ENCODE assay signal across 9 mouse cellular contexts in the genomic region with DNA sequence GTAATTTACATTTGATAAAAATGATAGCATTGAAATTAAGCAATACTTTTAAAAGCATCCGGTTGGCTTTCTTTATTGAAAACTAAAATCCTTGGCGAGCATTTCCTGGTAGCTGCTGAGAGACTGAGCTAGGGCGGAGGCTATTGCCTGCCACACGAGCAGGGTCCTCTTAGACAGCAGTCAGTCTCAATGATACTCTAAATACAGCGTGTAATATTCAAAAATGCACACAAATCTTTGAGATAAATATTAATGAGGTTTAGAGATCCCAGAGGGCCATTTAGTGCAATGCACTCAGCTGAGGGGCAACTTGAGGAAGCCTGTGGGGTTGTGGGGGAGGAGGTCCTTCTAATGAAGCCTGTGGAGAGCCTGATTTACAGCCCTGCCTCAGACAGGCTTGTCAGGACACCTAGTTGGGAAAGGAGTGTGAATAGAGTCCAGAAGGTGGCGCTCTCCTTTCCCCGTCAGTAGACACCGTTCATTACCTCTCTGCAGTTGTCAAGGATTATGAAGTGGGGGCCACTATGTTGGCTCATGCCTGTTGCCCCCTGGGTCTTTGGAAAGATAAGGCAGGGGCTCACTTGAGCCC. TPM values are rescaled to one million over a fixed set of nuclear protein-coding genes. Genes with fewer than 3 reads are reported as not detected.
A peak's percentile ranks its signal among the peaks of the same experiment; 100 is the strongest.
DNase-seq lines count a peak whose midpoint lies in the region; TF ChIP-seq lines count a peak whose summit lies in the region.
"Had no signal": no experiment of that assay in that cellular context is flagged by ENCODE, and none has a peak within 500 bp of the region (broad histone marks: within the 10 kb centered on the region; RNA-seq: fewer than 3 reads in every experiment).

No protein-coding gene starts in this region.

- H3K27me3 ChIP-seq in heart, adult 2 months (ENCODE audit: control insufficient read depth, insufficient read depth, low read length): no peaks in the 10 kb centered on the region

- no peak overlapping the region for H3K4me3 ChIP-seq in heart, adult 2 months
- no peak overlapping the region for H3K4me3 ChIP-seq in bone marrow macrophage, adult 2 months (ENCODE audit: insufficient read depth, low read length)
- H3K4me3 ChIP-seq: limb, embryonic 13.5 days had no signal

- H3K4me1 ChIP-seq in heart, adult 2 months (ENCODE audit: control insufficient read depth, insufficient read depth, low read length): no peaks in the 10 kb centered on the region
- no peaks in the 10 kb centered on the region for H3K4me1 ChIP-seq in bone marrow macrophage, adult 2 months (ENCODE audit: control insufficient read depth, insufficient read depth, low read length)

- peak; percentile 62 for TF ChIP-seq CTCF in heart, adult 2 months (IDR thresholded peaks at IDR 0.05)
- TF ChIP-seq CTCF in bone marrow macrophage, adult 2 months (IDR thresholded peaks at IDR 0.05; ENCODE audit: low read depth, low read length): peak; percentile 41; the same call in 1 of the 2 replicates

- H3K36me3 ChIP-seq in heart, adult 2 months (ENCODE audit: control insufficient read depth, insufficient read depth, low read length): no peaks in the 10 kb centered on the region
- H3K36me3 ChIP-seq: limb, embryonic 13.5 days had no signal

- no peak for TF ChIP-seq EP300 in heart, adult 2 months (IDR thresholded peaks at IDR 0.05; ENCODE audit: insufficient read depth, low read depth, low read length)

- DNase-seq in heart, adult 2 months: no peak
- DNase-seq in heart, adult 8-10 months (ENCODE audit: low spot score): no peak
- peak; percentile 53 for DNase-seq in 3T3-L1 (ENCODE audit: low read depth, low spot score)
- DNase-seq in kidney, postnatal 36 days: peak; percentile 30 to 53
- DNase-seq in right cerebral cortex, postnatal 10 days (ENCODE audit: low spot score in 2 of 2): no peak
- no peak for DNase-seq in B cell, adult 2 months
- no peak for DNase-seq in layer of hippocampus, adult 8-10 months (ENCODE audit: low spot score in 2 of 2)

- no peak overlapping the region for H3K9ac ChIP-seq in heart, adult 2 months (ENCODE audit: low read depth, low read length)
- H3K9ac ChIP-seq: limb, embryonic 13.5 days had no signal

- intact Hi-C loops in heart, adult 2 months (cut with DNase I): no loop called here

- no peak for TF ChIP-seq POLR2A in heart, adult 2 months (IDR thresholded peaks at IDR 0.05; ENCODE audit: insufficient read depth, low read depth, low read length)
- no peak for TF ChIP-seq POLR2A in bone marrow macrophage, adult 2 months (IDR thresholded peaks at IDR 0.05; ENCODE audit: borderline replicate concordance, low read depth, low read length)

- H3K79me2 ChIP-seq in heart, adult 2 months (replicated peaks; ENCODE audit: control insufficient read depth, insufficient read depth, low read length): no peaks in the 10 kb centered on the region

- WGBS in heart, adult 2 months: 36% methylated on average over 8 of the region's 8 CpGs

- no peak overlapping the region for H3K27ac ChIP-seq in heart, adult 2 months
- H3K27ac ChIP-seq in bone marrow macrophage, adult 2 months (ENCODE audit: insufficient read depth, low read depth, low read length): no peak overlapping the region
- H3K27ac ChIP-seq: limb, embryonic 13.5 days had no signal

RNA-seq across cellular contexts. Expression of gene Nme9, which starts 6.6 kb away (rescaled TPM):
- not detected for total RNA-seq in heart, adult 2 months (2021)
- polyA plus RNA-seq in heart, adult 2 months (2012; rRNA removed): 1.7 TPM in 1 of 2 replicates, not detected in the other
- total RNA-seq in heart, adult 8-10 months (2022): not detected
- not detected in 2 replicates for polyA plus RNA-seq in bone marrow macrophage, adult 2 months (2012; ENCODE audit: insufficient read depth, insufficient read length, missing spikeins)
- total RNA-seq in layer of hippocampus, adult 8-10 months (2022): under 1 TPM; 0.39 to 0.85 (median 0.62) TPM
- polyA plus RNA-seq: limb, embryonic 13.5 days had no signal

RNA-seq across cellular contexts. Expression of gene Mras, which starts 7.5 kb away (rescaled TPM):
- total RNA-seq in heart, adult 2 months (2021): 1 to 10 TPM; 5.1 to 6.6 TPM
- 4.7 and 6.4 TPM in 2 replicates for polyA plus RNA-seq in heart, adult 2 months (2012; rRNA removed)
- 1 to 10 TPM; 3.7 to 8.8 (median 6.1) TPM for total RNA-seq in heart, adult 8-10 months (2022)
- polyA plus RNA-seq in bone marrow macrophage, adult 2 months (2012; ENCODE audit: insufficient read depth, insufficient read length, missing spikeins): 3.9 and 4.9 TPM in 2 replicates
- 100 to 1,000 TPM; 133 to 164 (median 142) TPM for total RNA-seq in layer of hippocampus, adult 8-10 months (2022)

Comparison
In these comparisons a context has a peak if more than half of its experiments do, and no peak if none do; other contexts are left out.
1. DNase-seq: peak in 3T3-L1 (single experiment) and kidney, postnatal 36 days (2 of 2); none in heart, adult 2 months (0 of 2), heart, adult 8-10 months (single experiment), right cerebral cortex, postnatal 10 days (0 of 2), B cell, adult 2 months (0 of 2) and layer of hippocampus, adult 8-10 months (0 of 2).
2. RNA of gene Mras, which starts 7.5 kb away (total RNA-seq): 133 to 164 TPM in layer of hippocampus, adult 8-10 months; 3.7 to 8.8 TPM in heart, adult 8-10 months and 5.1 to 6.6 TPM in heart, adult 2 months; every median in the first group is over 10 times any median in the second.